Mouse (Mus musculus) hindbrain, embryonic 12.5 days (tissue): Measurements from ENCODE around the gene Wdr93. TPM values are rescaled to one million over a fixed set of nuclear protein-coding genes. Genes with fewer than 3 reads are reported as not detected.

Source experiments
- ATAC-seq: fragments of 200-750 bp; cut with Nextera tagmentation; 2 replicates; pipeline ENCODE4 v1.8.0; 2017; ENCODE audit warnings: moderate TSS enrichment; ENCODE audit not compliant: low FRiP score
- H3K27ac ChIP-seq: fragments of 300-500 bp; sonication (generic); 2 replicates; pipeline ENCODE4 v1.5.1; 2016; ENCODE audit warnings: mild to moderate bottlenecking
- H3K27me3 ChIP-seq: fragments of 300-500 bp; sonication (generic); 2 replicates; pipeline ENCODE4 v1.6.1; 2016; ENCODE audit warnings: mild to moderate bottlenecking
- H3K36me3 ChIP-seq: fragments of 300-500 bp; sonication (generic); 2 replicates; pipeline ENCODE4 v1.6.1; 2016; ENCODE audit warnings: mild to moderate bottlenecking
- H3K4me1 ChIP-seq: fragments of 300-500 bp; sonication (generic); 2 replicates; pipeline ENCODE4 v1.6.1; 2016
- H3K4me2 ChIP-seq: fragments of 300-500 bp; sonication (generic); replicated peaks from 2 replicates; pipeline ENCODE4 v1.6.1; 2016; ENCODE audit warnings: mild to moderate bottlenecking
- H3K4me3 ChIP-seq: fragments of 300-500 bp; sonication (generic); 2 replicates; pipeline ENCODE4 v1.5.1; 2016; ENCODE audit warnings: mild to moderate bottlenecking
- H3K9ac ChIP-seq: fragments of 300-500 bp; sonication (generic); 2 replicates; pipeline ENCODE4 v1.6.1; 2016; ENCODE audit warnings: mild to moderate bottlenecking, moderate library complexity
- H3K9me3 ChIP-seq: fragments of 300-500 bp; sonication (generic); replicated peaks from 2 replicates; pipeline ENCODE4 v1.6.1; 2016; ENCODE audit warnings: mild to moderate bottlenecking
- WGBS: fragments of 180-500 bp; shearing (Covaris S2); methylation state at CpG from one replicate; pipeline ENCODE4 v1.1.7; 2016; 5-methylcytosine and 5-hydroxymethylcytosine counted together
- polyA plus RNA-seq: library from polyadenylated mRNA; unstranded; fragments of >200 nt; fragmentation: Nextera tagmentation; extraction: Ambion mirVana; gene quantifications from 2 replicates; pipeline ENCODE4 v1.2.1, GENCODE M21; 2016

The Wdr93 gene
- polyA plus RNA-seq, 1 experiment from 2014 or later = 0.57 TPM

GRCm38 (mm10) chr7:79729743-79730370 is 13.1 kb upstream of the Wdr93 start:
- no peaks in the 10 kb centered on the region for H3K4me1 ChIP-seq
- no peak overlapping the region for H3K9ac ChIP-seq
- peaks cover 19% of the 10 kb centered on the region; the same call in 1 of the 2 replicates for H3K27me3 ChIP-seq
- no peak overlapping the region for H3K4me3 ChIP-seq
- ATAC-seq = no peak
- no peak overlapping the region for H3K4me2 ChIP-seq
- no peaks in the 10 kb centered on the region for H3K9me3 ChIP-seq
- no peak overlapping the region for H3K27ac ChIP-seq
- no peaks in the 10 kb centered on the region for H3K36me3 ChIP-seq
- 69% methylated on average over 11 of the region's 11 CpGs for WGBS

GRCm38 (mm10) chr7:79731438-79731837 is 11.5 kb upstream of the Wdr93 start:
- Histone ChIP-seq H3K4me2 (no peak overlapping the region), H3K9me3 (no peaks in the 10 kb centered on the region), H3K36me3 (no peaks in the 10 kb centered on the region), H3K4me1 (no peaks in the 10 kb centered on the region), H3K27me3 (peaks cover 16% of the 10 kb centered on the region; the same call in 1 of the 2 replicates), H3K4me3 (no peak overlapping the region), H3K27ac (no peak overlapping the region), H3K9ac (no peak overlapping the region)
- 79% methylated on average over 13 of the region's 13 CpGs for WGBS
- ATAC-seq = no peak

- Histone ChIP-seq H3K4me1 (no peaks in the 10 kb centered on the region), H3K9ac (no peak within 1 kb of the TSS), H3K36me3 (peaks cover 8% of the 10 kb centered on the region), H3K27ac (no peak within 1 kb of the TSS), H3K27me3 (peaks cover 13% of the 10 kb centered on the region; the same call in 1 of the 2 replicates), H3K9me3 (no peaks in the 10 kb centered on the region), H3K4me3 (no peak within 1 kb of the TSS), H3K4me2 (no peak within 1 kb of the TSS)
- WGBS = 57% methylated on average over 4 of the region's 4 CpGs
- ATAC-seq = no peak
Measured at GRCm38 (mm10) chr7:79732622-79733021, 10.3 kb upstream of the Wdr93 start, which contains the start of gene Plin1. TSS of gene Plin1 (minus strand) at chr7:79732903.

- H3K27ac ChIP-seq = no peak overlapping the region
- H3K4me1 ChIP-seq = no peaks in the 10 kb centered on the region
- no peak for ATAC-seq
- H3K4me3 ChIP-seq = no peak overlapping the region
- no peak overlapping the region for H3K4me2 ChIP-seq
- peaks cover 7% of the 10 kb centered on the region; the same call in 1 of the 2 replicates for H3K27me3 ChIP-seq
- no peaks in the 10 kb centered on the region for H3K9me3 ChIP-seq
- H3K36me3 ChIP-seq = peaks cover 10% of the 10 kb centered on the region
- WGBS = 90% methylated on average over 8 of the region's 8 CpGs
- no peak overlapping the region for H3K9ac ChIP-seq
Measured at GRCm38 (mm10) chr7:79734563-79734962, 8.4 kb upstream of the Wdr93 start.

GRCm38 (mm10) chr7:79736511-79736910 is 6.5 kb upstream of the Wdr93 start:
- 92% methylated on average over 14 of the region's 14 CpGs for WGBS
- H3K4me3 ChIP-seq = no peak overlapping the region
- H3K27ac ChIP-seq = no peak overlapping the region
- peaks cover 10% of the 10 kb centered on the region for H3K36me3 ChIP-seq
- no peaks in the 10 kb centered on the region for H3K9me3 ChIP-seq
- no peak overlapping the region for H3K4me2 ChIP-seq
- H3K4me1 ChIP-seq = no peaks in the 10 kb centered on the region
- ATAC-seq = no peak
- H3K27me3 ChIP-seq = no peaks in the 10 kb centered on the region; the same call in 1 of the 2 replicates
- H3K9ac ChIP-seq = no peak overlapping the region

- H3K27me3 ChIP-seq = no peaks in the 10 kb centered on the region
- H3K9me3 ChIP-seq = no peaks in the 10 kb centered on the region
- no peak overlapping the region for H3K9ac ChIP-seq
- no peak overlapping the region for H3K27ac ChIP-seq
- no peak for ATAC-seq
- 92% methylated on average over 2 of the region's 2 CpGs for WGBS
- H3K4me2 ChIP-seq = no peak overlapping the region
- H3K36me3 ChIP-seq = peaks cover 10% of the 10 kb centered on the region
- H3K4me1 ChIP-seq = peaks cover 8% of the 10 kb centered on the region
- H3K4me3 ChIP-seq = no peak overlapping the region
Measured at GRCm38 (mm10) chr7:79738913-79739312, 4.0 kb upstream of the Wdr93 start.

- Histone ChIP-seq H3K9me3 (no peaks in the 10 kb centered on the region), H3K27me3 (0 out of 2 replicates have a peak, but pooled peaks cover 3% of the 10 kb centered on the region), H3K4me3 (no peak overlapping the region), H3K4me1 (peaks cover 8% of the 10 kb centered on the region), H3K9ac (no peak overlapping the region), H3K4me2 (no peak overlapping the region), H3K27ac (no peak overlapping the region), H3K36me3 (peaks cover 10% of the 10 kb centered on the region)
- no peak for ATAC-seq
- 77% methylated on average over 4 of the region's 4 CpGs for WGBS
Measured at GRCm38 (mm10) chr7:79740279-79740678, 2.7 kb upstream of the Wdr93 start.

- no peaks in the 10 kb centered on the region for H3K9me3 ChIP-seq
- ATAC-seq = no peak
- peak overlapping the region; percentile 92 for H3K4me2 ChIP-seq
- H3K4me3 ChIP-seq = peak overlapping the region; percentile 72
- H3K9ac ChIP-seq = peak overlapping the region; percentile 66
- no peak overlapping the region for H3K27ac ChIP-seq
- H3K27me3 ChIP-seq = 0 out of 2 replicates have a peak, but pooled peaks cover 3% of the 10 kb centered on the region
- WGBS = 24% methylated on average over 11 of the region's 11 CpGs
- H3K4me1 ChIP-seq = peaks cover 8% of the 10 kb centered on the region
- peaks cover 5% of the 10 kb centered on the region for H3K36me3 ChIP-seq
Measured at GRCm38 (mm10) chr7:79742277-79742658, 695 bp upstream of the Wdr93 start.

GRCm38 (mm10) chr7:79744051-79744450 is 1.1 kb downstream of the Wdr93 start:
- H3K4me3 ChIP-seq = no peak overlapping the region
- H3K9ac ChIP-seq = no peak overlapping the region
- H3K9me3 ChIP-seq = no peaks in the 10 kb centered on the region
- peaks cover 8% of the 10 kb centered on the region for H3K4me1 ChIP-seq
- H3K4me2 ChIP-seq = no peak overlapping the region
- H3K36me3 ChIP-seq = no peaks in the 10 kb centered on the region
- WGBS = 97% methylated on average over 9 of the region's 9 CpGs
- ATAC-seq = no peak
- no peak overlapping the region for H3K27ac ChIP-seq
- H3K27me3 ChIP-seq = 0 out of 2 replicates have a peak, but pooled peaks cover 3% of the 10 kb centered on the region

- H3K27ac ChIP-seq = no peak overlapping the region
- H3K4me3 ChIP-seq = no peak overlapping the region
- H3K36me3 ChIP-seq = no peaks in the 10 kb centered on the region
- WGBS = 83% methylated on average over 5 of the region's 5 CpGs
- H3K4me1 ChIP-seq = peaks cover 8% of the 10 kb centered on the region
- no peaks in the 10 kb centered on the region for H3K9me3 ChIP-seq
- no peak for ATAC-seq
- H3K4me2 ChIP-seq = no peak overlapping the region
- 0 out of 2 replicates have a peak, but pooled peaks cover 3% of the 10 kb centered on the region for H3K27me3 ChIP-seq
- no peak overlapping the region for H3K9ac ChIP-seq
Measured at GRCm38 (mm10) chr7:79744585-79744984, 1.6 kb downstream of the Wdr93 start.

- H3K36me3 ChIP-seq = no peaks in the 10 kb centered on the region
- no peak overlapping the region for H3K27ac ChIP-seq
- H3K4me1 ChIP-seq = peaks cover 8% of the 10 kb centered on the region
- 82% methylated on average over 6 of the region's 6 CpGs for WGBS
- 0 out of 2 replicates have a peak, but pooled peaks cover 3% of the 10 kb centered on the region for H3K27me3 ChIP-seq
- ATAC-seq = no peak
- no peak overlapping the region for H3K4me2 ChIP-seq
- H3K4me3 ChIP-seq = no peak overlapping the region
- H3K9ac ChIP-seq = no peak overlapping the region
- H3K9me3 ChIP-seq = no peaks in the 10 kb centered on the region
Measured at GRCm38 (mm10) chr7:79747659-79748058, 4.7 kb downstream of the Wdr93 start.

GRCm38 (mm10) chr7:79749511-79749910 is 6.5 kb downstream of the Wdr93 start:
- WGBS = 86% methylated on average over 6 of the region's 6 CpGs
- no peak overlapping the region for H3K4me3 ChIP-seq
- H3K9ac ChIP-seq = no peak overlapping the region
- no peak overlapping the region for H3K4me2 ChIP-seq
- H3K27me3 ChIP-seq = 0 out of 2 replicates have a peak, but pooled peaks cover 1% of the 10 kb centered on the region
- ATAC-seq = no peak
- no peaks in the 10 kb centered on the region for H3K9me3 ChIP-seq
- no peak overlapping the region for H3K27ac ChIP-seq
- H3K4me1 ChIP-seq = no peaks in the 10 kb centered on the region
- no peaks in the 10 kb centered on the region for H3K36me3 ChIP-seq

GRCm38 (mm10) chr7:79756334-79756733 is 13.4 kb downstream of the Wdr93 start:
- no peaks in the 10 kb centered on the region for H3K36me3 ChIP-seq
- no peaks in the 10 kb centered on the region for H3K4me1 ChIP-seq
- no peak overlapping the region for H3K4me2 ChIP-seq
- no peak for ATAC-seq
- H3K27ac ChIP-seq = no peak overlapping the region
- no peak overlapping the region for H3K9ac ChIP-seq
- 55% methylated on average over 2 of the region's 2 CpGs for WGBS
- H3K4me3 ChIP-seq = no peak overlapping the region
- H3K27me3 ChIP-seq = no peaks in the 10 kb centered on the region
- H3K9me3 ChIP-seq = no peaks in the 10 kb centered on the region
